Mouse (Mus musculus) kidney, adult 2 months (tissue): ENCODE data around the gene Rrh. TPM values are rescaled to one million over a fixed set of nuclear protein-coding genes. Genes with fewer than 3 reads are reported as not detected.

ENCODE experiments used
- DNase-seq: peaks from one replicate; pipeline ENCODE4 v3.0.0; 2021
- H3K27ac ChIP-seq: fragments of 200-500 bp; 2 replicates; pipeline ENCODE4 v1.5.1; 2012; ENCODE audit warnings: low read depth, low read length, control low read depth, inconsistent platforms; ENCODE audit not compliant: insufficient read depth
- H3K27me3 ChIP-seq: fragments of 200-500 bp; replicated peaks from 2 replicates; pipeline ENCODE4 v1.6.1; 2012; ENCODE audit warnings: mild to moderate bottlenecking, moderate library complexity, low read length, inconsistent platforms; ENCODE audit not compliant: control insufficient read depth, insufficient read depth
- H3K36me3 ChIP-seq: fragments of 200-500 bp; 2 replicates; pipeline ENCODE4 v1.6.1; 2012; ENCODE audit warnings: mild to moderate bottlenecking, moderate library complexity, low read length, inconsistent platforms; ENCODE audit not compliant: control insufficient read depth, insufficient read depth
- H3K4me1 ChIP-seq: fragments of 200-500 bp; 2 replicates; pipeline ENCODE4 v1.6.1; 2011; ENCODE audit warnings: low read length; ENCODE audit not compliant: control insufficient read depth, insufficient read depth
- H3K4me3 ChIP-seq: fragments of 200-500 bp; 2 replicates; pipeline ENCODE4 v1.5.1; 2011; ENCODE audit warnings: mild to moderate bottlenecking, low read depth, low read length, control low read depth; ENCODE audit not compliant: insufficient read depth
- CTCF ChIP-seq: fragments of 200-500 bp; conservative IDR thresholded peaks from 2 replicates; pipeline ENCODE4 v1.5.1; 2011; ENCODE audit warnings: low read depth, mild to moderate bottlenecking, control low read depth, low read length, moderate library complexity, mixed read lengths; ENCODE audit not compliant: insufficient read depth, insufficient read length
- POLR2A ChIP-seq: fragments of 200-500 bp; IDR thresholded peaks from one replicate; pipeline ENCODE4 v1.6.1; 2011; ENCODE audit warnings: low read depth, low read length, control low read depth
- WGBS: fragments of 180-500 bp; shearing (Covaris S2); methylation state at CpG from one replicate; pipeline ENCODE4 v1.1.7; 2018; 5-methylcytosine and 5-hydroxymethylcytosine counted together
- polyA plus RNA-seq: library from polyadenylated mRNA; depleted of rRNA; stranded (reverse); fragments of >200 nt; gene quantifications from 2 replicates; pipeline ENCODE4 v1.2.3, GENCODE M21; 2012

Gene Rrh
- polyA plus RNA-seq, 1 experiment: not detected

DNA sequence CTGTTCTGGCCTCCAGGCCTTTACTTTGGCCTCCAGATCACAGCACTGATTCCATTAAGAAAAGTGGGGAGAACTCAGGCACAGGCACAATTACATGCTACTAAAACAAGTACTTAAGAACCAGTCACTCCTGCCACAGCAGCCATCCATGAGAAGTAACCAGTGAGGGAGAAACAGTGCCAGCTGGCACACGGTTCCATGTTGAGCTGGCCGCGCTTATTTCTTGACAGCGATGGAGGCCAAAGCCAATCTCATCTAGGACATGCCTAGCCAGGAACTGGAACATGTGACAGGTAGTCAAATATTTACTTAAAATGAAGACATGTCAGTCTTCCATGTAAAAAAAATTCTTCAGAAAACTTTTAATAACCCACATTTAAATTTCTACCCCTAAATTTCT is 1.8 kb upstream of the Rrh start:
- peak; percentile 60 for DNase-seq
- no peak overlapping the region for H3K27ac ChIP-seq
- H3K27me3 ChIP-seq: no peaks in the 10 kb centered on the region
- no peak for TF ChIP-seq POLR2A
- no peak for TF ChIP-seq CTCF
- H3K4me1 ChIP-seq: no peaks in the 10 kb centered on the region
- H3K4me3 ChIP-seq: no peak overlapping the region
- 64% methylated on average over 4 of the region's 4 CpGs for WGBS
- no peaks in the 10 kb centered on the region for H3K36me3 ChIP-seq

DNA sequence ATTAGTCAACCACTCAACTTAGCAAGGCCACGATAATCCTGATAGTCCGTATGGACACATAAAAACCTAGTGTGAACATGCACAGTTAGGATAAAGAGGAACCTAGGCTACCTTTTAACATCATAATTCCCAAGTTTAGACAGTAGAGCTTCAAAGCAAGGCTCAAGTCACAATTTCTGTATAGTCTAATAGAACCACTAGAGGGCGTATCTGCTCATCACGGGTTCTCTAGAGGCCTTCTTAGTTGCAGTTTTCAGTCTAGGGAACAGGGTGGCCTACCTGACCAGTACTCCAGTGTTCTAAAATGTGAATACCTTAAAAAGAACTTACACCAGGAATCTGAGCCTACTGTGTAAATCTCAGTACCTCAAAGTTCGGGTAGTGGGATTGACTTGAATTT is 906 bp upstream of the Rrh start:
- no peaks in the 10 kb centered on the region for H3K36me3 ChIP-seq
- 56% methylated on average over 5 of the region's 5 CpGs for WGBS

DNA sequence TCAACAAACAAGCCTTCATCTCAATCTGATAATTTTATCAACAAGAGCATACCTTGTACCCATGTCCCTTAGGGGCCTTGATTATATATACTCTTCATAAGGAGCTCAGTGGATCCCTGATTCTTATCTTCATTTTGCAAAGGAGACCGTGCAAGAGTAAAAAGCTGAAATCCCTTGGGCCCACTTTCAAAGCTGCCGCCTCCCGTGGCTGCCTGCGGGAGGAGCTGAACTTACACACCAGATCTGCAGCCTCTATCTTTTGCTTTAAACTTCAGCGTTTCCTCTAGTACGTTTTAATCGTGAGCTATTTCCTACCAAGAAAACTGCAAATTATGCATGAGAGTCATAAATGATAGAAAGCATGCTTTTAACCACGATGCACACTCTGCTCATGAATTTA is 651 bp downstream of the Rrh start:
- 74% methylated on average over 8 of the region's 8 CpGs for WGBS
- no peak for DNase-seq
- Histone ChIP-seq H3K27ac (no peak overlapping the region), H3K36me3 (no peaks in the 10 kb centered on the region), H3K27me3 (no peaks in the 10 kb centered on the region), H3K4me1 (no peaks in the 10 kb centered on the region), H3K4me3 (no peak overlapping the region)
- TF ChIP-seq CTCF (no peak), POLR2A (no peak)

More for the DNA sequence above, 906 bp upstream of the Rrh start:
- H3K4me1 ChIP-seq: no peaks in the 10 kb centered on the region
- H3K27ac ChIP-seq: no peak overlapping the region
- DNase-seq: peak; percentile 49
- H3K4me3 ChIP-seq: no peak overlapping the region
- no peaks in the 10 kb centered on the region for H3K27me3 ChIP-seq
- peak; percentile 31 for TF ChIP-seq CTCF
- TF ChIP-seq POLR2A: no peak

DNA sequence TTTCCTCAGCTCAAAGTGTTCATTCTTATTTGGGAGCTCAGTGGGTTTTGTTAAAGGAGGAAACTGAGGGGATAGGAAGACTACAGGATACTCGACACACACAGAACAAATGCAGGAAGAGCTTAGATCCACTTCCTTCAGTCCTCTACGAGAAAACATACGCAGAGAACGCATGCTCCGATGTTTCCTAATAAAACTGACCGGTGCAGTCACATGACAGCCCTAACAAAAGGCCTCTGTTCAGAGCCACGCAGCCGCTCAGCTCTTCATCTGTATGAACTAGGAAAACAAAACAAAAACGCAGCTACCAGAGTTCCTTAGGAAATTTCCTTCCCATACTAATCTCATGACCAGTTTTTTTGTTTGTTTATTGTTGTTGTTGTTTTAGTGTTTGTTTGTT is 1.5 kb downstream of the Rrh start:
- TF ChIP-seq POLR2A (no peak), CTCF (no peak)
- H3K27me3 ChIP-seq: no peaks in the 10 kb centered on the region
- H3K27ac ChIP-seq: no peak overlapping the region
- H3K4me3 ChIP-seq: no peak overlapping the region
- no peaks in the 10 kb centered on the region for H3K4me1 ChIP-seq
- H3K36me3 ChIP-seq: no peaks in the 10 kb centered on the region
- DNase-seq: no peak
- 66% methylated on average over 9 of the region's 9 CpGs for WGBS

DNA sequence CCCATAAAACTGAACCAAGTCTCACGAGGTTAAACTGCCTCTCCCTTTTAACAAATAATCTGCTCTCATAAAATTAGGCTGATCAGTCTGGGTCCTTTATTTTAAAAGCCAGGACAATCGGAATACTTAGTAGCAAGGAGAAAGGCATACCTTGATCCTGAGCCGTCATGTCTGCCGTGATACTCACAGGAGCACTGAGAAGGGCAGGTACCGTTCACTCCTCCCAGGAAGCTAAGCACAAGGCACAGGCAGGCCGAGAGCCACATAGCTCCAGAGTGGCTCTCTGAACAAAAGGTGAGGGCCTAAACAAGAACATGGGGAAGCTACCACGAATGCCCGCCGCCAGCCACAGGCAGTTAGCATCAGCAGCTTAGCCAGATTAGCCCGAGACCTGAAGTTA is 18.6 kb downstream of the Rrh start, which contains the start of gene Lrit3:
Gene Lrit3, minus strand, starts transcription at position 266 of the 400 bp plus-strand sequence.
- H3K27ac ChIP-seq: no peak within 1 kb of the TSS
- DNase-seq: no peak
- TF ChIP-seq POLR2A (no peak), CTCF (no peak)
- no peaks in the 10 kb centered on the region for H3K27me3 ChIP-seq
- H3K4me3 ChIP-seq: no peak within 1 kb of the TSS
- H3K36me3 ChIP-seq: no peaks in the 10 kb centered on the region
- no peaks in the 10 kb centered on the region; the same call in 1 of the 2 replicates for H3K4me1 ChIP-seq
- 78% methylated on average over 10 of the region's 10 CpGs for WGBS

DNA sequence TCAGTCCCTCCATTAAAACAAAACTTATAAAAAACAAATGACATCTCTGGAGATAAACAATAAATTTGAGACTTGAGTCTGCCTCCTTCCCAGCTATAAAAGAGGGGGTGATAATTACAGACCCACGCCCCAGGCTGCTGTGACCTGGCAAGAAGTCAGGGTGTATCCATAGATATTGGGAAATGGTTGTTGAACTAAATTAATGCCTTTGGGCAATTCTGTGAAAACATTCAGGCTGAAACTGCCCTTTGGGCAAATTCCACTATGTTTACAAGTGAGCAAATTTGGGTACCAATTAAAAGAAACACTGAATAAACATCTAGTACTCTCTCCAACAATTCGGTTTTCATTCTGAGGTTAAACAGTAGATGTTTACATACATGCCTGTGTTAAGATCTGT is 23.4 kb downstream of the Rrh start:
- Histone ChIP-seq H3K27ac (peak overlapping the region; percentile 68; the same call in 1 of the 2 replicates), H3K4me3 (no peak overlapping the region), H3K27me3 (no peaks in the 10 kb centered on the region), H3K4me1 (peaks cover 14% of the 10 kb centered on the region), H3K36me3 (no peaks in the 10 kb centered on the region)
- DNase-seq: peak; percentile 52
- 56% methylated on average over 2 of the region's 2 CpGs for WGBS
- TF ChIP-seq POLR2A (no peak), CTCF (no peak)

DNA sequence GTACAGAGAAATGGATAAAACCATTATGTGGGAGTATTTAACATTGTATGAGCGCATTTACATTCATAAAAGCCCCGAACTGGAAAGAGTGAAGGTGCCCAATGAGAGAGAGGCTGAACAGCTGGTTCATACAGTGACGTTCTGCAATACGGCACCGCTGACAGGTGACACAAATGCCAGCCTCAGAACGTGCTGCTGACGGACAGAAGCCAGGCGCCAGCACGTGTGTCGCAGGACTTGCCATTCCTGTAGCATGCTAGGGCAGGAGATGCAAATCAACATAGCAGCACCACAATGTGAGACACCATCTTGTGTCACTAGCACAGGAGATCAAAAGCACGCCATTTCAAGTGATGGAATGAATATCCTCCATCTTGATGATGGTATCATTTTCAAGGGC is 23.8 kb downstream of the Rrh start:
- TF ChIP-seq CTCF (no peak), POLR2A (no peak)
- peaks cover 14% of the 10 kb centered on the region for H3K4me1 ChIP-seq
- no peak for DNase-seq
- H3K36me3 ChIP-seq: no peaks in the 10 kb centered on the region
- H3K4me3 ChIP-seq: peak overlapping the region; percentile 10; the same call in 1 of the 2 replicates
- H3K27me3 ChIP-seq: no peaks in the 10 kb centered on the region
- 75% methylated on average over 11 of the region's 11 CpGs for WGBS
- H3K27ac ChIP-seq: peak overlapping the region; percentile 68; the same call in 1 of the 2 replicates

DNA sequence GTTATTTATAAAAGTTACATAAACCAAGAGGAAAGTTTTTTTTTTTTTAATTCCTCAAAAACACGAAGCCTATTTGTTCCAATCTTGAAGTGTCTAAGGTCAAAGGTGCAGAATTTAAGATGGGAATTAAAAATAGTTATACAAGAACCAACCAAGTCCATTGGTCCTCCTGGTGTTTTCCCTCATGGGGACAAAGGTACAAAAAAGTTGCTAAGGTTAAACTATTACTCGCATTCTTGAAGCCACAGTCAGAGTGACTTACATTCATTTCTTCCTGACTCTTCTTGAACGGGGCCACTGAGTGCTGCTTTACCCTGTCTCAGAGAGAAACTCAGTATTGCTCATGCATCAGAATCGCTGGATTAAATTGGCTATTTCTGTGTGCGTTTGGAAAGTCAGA is 25.0 kb downstream of the Rrh start:
- TF ChIP-seq CTCF (no peak), POLR2A (no peak)
- Histone ChIP-seq H3K4me1 (peaks cover 14% of the 10 kb centered on the region), H3K4me3 (peak overlapping the region; percentile 55), H3K36me3 (no peaks in the 10 kb centered on the region), H3K27me3 (no peaks in the 10 kb centered on the region), H3K27ac (peak overlapping the region; percentile 99)
- WGBS: 35% methylated on average over 5 of the region's 5 CpGs
- peak; percentile 80 for DNase-seq
